Mouse (Mus musculus): ENCODE data around the gene Ubqln4.

Gene Ubqln4

DNA sequence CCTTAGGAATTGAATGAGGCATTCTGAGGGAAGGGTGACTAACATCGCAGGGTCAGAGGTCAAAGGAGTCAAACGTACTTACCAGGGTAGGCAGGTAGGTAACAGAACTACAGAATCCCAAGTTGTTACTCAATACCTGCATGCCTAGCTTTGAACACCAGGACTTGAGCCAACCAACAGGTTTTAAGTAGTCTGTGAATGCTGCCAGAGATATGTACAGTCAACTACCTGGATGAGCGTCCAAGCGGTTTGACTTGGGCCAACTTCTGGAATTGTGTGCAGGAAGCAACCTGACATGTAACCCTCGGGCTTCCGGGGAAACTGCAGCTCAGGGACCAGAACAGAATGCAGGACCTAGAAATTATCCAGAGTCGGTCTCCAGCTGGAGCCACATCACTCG is 30.5 kb upstream of the Ubqln4 start:
- intact Hi-C loops (cut with DNase I), result no loop called here

DNA sequence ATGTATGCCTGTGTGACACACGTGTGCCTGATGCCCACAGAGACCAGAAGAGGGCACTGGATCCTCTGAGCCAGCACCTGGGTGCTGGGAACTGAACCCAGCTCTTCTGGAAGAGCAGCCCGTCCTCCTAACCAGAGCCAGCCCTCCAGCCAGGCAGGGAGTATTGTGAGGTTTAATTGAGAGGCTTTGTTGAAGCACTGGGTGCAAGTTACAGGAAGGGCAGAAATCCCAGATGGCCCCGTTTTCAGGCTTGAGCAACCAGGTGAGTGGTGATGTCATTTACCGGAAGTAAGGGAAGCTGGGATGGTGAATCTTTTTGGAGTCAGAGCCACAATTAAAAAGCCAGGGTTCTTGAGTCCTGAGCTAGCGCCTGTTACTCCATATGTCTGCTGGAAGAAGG is 28.5 kb upstream of the Ubqln4 start:
- intact Hi-C loops (cut with DNase I), result loop anchor here (5.0 kb wide), 1 partner anchor 118 kb away; no protein-coding TSS in a partner anchor

DNA sequence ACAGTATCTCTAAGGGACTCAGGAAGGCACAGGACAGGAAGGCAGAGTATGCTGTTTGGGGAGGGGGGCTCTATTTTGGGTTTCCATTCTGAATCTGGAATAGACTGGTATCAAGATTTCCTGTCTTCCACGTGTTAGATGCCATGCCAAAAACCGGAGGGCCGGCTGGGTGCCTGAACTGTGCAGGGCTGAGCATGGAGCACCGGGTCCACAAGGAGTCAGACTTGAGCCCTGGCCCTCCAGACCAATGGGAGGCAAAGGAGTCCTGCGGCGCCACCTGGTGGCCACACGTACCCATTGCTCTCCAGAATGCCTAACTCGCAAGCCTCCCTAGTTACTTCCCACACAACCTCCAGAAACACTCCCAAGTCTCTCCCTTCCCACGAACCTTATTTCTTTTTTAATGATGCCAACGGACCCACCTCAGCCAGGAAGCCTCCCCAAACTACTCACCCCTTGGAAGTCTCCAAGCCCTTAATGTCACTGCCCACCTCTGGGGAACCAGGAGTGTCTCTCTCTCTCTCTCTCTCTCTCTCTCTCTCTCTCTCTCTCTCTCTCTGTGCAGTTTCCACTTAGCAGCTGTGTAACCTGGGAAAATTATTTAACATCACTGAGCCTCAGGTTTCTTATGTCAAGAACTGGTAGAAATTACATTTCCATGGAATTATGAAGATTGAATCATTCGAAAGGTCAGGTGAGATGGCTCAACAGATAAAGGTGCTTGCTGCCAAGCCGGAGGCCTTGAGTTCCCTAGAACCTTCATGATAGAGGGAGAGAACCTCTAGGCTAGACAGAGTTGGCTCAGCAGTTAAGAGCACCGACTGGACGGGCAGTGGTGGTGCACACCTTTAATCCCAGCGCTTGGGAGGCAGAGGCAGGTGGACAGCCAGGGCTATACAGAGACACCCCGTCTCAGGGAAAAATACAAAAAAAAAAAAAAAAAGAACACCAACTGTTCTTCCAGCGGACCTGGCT is 27.1 kb upstream of the Ubqln4 start:
- intact Hi-C loops (cut with DNase I), result loop anchor here (5.0 kb wide), 1 partner anchor 119 kb away; no protein-coding TSS in a partner anchor

DNA sequence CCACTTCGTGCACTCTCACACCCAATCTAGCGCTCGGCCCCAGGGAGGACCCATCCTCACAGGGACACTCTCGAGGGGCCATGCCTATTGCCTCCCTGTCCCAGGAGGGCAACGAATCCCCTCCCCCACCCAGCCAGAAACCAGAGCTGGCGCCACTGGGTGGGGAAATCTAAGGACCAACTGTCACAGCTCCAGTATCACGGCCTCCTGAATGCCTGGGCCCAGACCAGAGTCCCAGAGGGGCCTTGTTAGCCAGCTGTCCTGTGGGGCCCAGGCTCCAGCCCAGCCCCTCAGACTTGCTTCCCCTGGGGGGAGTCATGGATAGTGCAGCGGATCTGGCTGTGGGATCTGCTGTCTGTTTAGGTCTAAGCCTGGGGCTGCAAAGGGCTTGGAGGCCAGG is 26.0 kb upstream of the Ubqln4 start:
- intact Hi-C loops (cut with DNase I), result loop anchor here (5.0 kb wide), 1 partner anchor 120 kb away; no protein-coding TSS in a partner anchor

DNA sequence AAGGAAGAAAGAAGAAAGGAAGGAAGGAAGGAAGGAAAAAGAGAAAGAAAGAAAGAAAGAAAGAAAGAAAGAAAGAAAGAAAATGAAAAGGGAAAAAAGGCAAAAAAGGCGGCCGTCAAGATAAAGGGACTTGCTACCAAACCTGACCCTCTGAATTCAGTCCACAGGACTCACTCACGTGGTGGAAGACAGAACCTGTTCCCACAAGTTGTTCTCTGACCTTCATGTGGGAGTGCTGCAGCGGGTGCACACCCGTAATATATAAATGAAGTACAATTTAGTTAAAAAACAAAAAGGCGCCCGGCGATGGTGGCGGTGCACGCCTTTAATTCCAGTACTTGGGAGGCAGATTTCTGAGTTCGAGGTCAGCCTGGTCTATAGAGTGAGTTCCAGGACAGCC is 24.9 kb upstream of the Ubqln4 start:
- intact Hi-C loops (cut with DNase I), result loop anchor here (5.0 kb wide), 1 partner anchor 121 kb away; no protein-coding TSS in a partner anchor

DNA sequence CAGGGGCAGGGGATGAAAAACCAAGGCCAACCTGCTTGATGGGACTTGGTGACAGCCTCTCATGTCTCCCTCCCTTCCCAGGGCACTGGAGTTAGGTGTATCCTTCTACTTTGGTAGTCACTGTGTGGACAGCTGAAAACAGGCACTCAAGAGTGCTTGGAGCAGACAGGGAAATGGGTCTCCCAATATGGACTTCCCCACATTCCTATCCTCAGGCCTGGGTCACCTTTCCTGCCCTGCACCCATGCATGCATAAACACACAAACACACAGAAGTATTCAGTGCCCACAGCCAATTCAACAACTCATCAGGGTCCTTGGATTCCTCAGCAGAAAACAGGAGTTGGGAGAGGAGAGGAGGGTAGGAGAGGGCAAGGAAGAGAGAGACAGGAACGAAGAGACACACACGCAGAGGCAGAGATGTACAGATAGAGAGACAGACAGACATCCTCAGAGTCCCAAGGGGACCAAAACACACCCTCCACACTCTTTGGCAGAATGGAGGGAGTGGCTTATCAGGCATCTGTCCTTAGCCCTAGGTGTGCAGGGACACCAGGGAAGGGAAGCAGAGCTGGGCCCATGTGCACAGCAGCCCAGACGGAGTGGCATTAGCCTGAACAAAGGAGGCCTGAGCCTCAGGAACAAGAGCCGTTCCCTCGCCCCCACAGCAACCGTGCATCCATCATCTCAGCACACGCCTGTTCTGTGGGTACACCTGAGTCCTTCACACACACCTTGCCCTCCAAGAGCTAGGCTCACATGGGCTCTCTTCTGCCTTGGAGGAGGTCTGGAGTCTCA is 24.2 kb upstream of the Ubqln4 start:
- intact Hi-C loops (cut with DNase I), result loop anchor here (5.0 kb wide), 1 partner anchor 122 kb away; no protein-coding TSS in a partner anchor

DNA sequence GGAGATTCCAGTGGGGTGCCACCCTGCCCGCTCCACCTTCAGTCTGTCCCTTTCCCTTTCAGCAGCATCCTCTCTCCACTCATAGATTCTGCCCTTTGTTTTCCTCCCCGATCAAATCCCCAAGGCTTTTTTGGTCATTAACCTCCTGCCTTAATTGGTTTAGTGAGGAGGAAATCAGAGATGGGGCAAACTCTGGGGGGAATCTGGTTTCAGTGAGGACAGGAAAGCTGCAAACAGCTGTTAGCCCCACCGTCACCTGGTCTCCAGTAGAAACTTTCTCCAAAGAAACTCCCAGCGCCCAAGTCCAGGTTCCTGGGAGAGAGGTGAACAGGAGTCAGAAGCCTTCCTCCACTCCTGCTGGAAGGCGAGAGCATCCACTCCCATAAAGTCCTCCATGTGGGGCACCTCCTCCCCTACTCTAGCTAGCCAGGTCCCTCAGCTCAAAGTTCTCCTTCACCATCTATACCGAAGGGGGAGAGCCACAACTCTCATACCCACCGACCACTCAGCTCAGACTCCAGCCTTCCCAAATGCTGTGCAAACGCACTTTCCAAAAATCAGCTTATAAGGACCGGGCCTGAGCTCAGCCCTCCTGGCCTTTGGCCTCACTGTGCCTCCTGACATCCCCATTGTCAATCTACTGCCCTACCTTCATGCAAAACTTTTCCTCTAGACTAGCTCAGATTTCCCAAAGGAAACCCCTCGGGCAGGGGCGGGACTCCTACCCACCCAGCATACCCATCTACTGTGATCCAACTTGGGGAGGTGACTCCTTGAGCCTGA is 23.3 kb upstream of the Ubqln4 start:
- intact Hi-C loops (cut with DNase I), result no loop called here

DNA sequence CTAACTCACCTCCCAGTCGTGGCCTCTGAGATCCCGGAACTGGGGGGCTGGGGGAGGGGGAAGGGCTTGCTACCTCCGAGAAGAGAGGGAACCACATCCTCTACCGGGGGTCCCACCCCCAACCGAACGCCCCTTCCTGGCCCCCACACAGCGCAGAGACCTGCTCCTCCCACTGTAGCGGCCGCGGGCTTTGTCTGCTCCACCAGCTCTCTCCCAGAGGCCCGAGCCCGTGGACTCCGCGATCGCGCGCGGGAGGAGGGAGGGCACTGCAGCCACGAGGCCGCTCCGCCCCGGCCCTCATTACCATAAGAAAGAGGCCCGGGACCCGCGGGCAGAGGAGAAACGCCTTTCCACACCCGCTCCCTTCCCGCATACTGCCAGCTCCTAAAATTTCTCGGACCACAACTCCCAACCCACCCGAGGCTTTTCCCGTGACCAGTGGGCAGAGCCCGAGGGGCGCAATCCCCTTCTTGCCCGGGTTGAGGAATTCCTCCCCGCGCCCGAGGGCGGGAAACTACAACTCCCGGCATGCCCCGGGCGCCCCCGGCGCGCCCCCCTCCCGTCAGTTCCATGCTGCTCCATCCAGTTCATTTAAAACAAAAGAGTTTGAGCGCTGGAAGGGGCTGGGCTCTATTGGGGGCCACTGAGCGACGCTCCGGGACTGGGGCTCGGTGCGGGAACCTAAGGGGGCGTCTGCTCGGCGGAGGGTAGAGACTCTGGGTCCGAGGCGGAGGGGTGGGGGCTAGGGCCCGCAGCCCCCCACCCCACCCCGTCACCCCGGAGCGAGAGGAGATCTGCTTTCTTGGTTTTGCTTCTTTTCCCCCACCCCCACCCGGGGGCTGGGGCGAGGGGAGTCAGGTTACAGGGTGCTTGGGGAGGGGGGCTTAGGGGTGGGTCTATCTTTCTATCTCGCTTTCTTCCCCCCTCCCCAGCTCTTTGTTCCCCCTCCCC is 21.9 kb upstream of the Ubqln4 start:
- intact Hi-C loops (cut with DNase I), result no loop called here

DNA sequence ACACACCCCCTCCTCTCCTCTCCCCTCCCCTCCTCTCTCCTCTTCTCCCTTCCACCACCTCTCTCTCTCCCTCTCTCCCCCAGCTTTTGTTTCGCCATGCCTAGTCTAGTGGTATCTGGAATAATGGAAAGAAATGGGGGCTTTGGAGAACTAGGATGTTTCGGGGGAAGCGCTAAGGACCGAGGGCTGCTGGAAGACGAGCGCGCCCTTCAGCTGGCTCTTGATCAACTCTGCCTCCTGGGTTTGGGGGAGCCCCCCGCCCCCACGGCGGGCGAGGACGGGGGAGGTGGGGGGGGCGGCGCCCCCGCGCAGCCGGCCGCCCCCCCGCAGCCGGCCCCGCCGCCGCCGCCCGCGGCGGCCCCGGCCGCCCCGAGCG is 21.3 kb upstream of the Ubqln4 start, which contains the start of gene Mex3a:
Mex3a (plus strand) TSS at position 97 of the 376 bp plus-strand sequence.
- intact Hi-C loops (cut with DNase I), result no loop called here

DNA sequence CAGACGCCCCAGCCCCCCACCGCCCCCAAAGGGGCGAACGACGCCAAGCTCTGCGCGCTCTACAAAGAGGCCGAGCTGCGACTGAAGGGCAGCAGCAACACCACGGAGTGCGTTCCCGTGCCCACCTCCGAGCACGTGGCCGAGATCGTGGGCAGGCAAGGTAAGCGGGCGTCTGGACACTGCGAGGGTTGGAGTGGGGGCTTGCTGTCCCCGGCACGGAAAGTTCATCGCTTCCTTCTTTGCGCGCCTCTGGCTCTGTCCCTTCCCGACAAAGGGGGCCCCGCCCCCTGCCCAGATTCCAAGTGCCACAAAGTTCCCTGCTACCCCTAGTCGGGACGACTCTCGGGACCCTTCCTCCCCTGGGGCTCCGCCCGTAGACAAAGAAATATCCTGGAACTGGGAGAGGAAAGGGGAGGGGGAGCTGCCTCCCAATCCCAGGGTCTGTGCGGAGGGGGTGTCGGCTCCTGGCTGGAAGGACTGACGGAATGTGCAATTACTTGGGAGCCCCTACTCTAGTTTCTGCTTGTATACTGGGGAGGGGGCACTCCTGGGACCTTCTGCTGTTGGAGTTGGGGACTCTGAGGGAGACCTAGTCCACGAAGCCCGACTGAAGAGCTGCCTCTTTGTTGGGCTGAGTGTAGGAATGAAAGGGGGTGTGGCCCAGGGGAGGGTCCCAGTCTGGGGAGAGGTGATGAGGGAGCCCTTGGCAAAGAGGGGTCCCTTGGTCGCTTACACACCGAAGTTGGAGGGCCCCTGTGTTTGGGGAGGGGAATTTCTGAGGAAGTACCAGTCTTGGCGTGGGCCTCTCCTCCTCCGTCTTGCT is 20.7 kb upstream of the Ubqln4 start:
- intact Hi-C loops (cut with DNase I), result no loop called here

DNA sequence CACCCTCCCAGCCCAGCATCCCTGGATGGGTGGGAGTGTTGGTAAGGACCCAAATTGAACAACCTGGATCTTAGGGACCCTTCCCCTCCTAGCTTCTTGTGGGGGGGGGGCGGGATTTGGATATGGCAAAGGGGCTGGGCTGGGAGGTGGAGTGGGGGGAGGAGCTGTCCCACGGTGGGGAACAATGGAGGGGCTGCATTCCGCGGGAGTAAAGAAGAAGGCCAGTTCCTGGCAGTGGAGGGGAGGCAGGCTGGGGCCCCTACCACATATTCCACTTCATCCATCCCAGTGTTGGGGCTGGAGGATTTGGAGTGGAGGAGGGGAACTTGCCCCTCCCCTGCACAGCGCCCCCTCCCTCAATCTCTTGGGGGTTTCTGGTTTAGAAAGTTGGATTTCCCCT is 19.9 kb upstream of the Ubqln4 start:
- intact Hi-C loops (cut with DNase I), result no loop called here

DNA sequence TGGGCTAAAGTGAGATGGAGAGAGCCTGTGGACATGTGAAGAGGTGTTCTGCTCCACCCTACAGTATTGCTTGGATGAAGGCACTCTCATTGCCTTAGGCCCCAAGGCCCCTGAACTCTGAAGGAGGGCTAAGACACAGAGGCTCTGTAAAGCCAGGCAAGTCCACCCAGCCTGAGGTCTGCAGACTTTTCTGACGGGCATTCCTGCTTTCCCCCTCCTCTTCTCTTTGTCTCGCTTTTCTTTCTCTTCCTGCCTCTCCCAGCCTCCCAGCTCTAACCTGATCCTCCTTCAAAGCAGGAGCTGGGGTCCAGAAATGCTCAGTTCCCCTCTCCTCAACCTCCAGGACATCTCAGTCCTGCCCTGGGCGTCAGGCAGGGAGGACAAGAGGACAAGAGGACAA is 18.6 kb upstream of the Ubqln4 start:
- intact Hi-C loops (cut with DNase I), result no loop called here

DNA sequence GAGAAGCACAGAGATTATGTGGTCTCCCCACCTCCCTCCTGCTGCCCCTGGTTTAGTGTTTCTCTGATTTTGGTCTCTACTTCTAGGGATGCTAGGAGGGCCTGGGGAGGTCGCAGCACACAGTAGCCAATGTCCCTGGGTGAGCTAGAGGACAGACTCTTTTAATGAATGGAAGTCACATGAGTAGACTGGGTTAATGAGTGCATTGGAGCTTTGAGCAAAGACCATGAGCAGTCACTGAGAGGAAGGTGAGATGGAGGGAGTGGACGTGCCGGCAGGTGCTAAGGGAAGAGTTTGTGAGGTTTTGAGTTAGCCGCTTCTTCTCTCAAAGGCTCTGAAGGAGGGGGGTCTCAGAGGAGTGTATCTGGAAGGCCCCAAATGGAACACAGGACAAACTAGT is 18.0 kb upstream of the Ubqln4 start:
- intact Hi-C loops (cut with DNase I), result no loop called here

DNA sequence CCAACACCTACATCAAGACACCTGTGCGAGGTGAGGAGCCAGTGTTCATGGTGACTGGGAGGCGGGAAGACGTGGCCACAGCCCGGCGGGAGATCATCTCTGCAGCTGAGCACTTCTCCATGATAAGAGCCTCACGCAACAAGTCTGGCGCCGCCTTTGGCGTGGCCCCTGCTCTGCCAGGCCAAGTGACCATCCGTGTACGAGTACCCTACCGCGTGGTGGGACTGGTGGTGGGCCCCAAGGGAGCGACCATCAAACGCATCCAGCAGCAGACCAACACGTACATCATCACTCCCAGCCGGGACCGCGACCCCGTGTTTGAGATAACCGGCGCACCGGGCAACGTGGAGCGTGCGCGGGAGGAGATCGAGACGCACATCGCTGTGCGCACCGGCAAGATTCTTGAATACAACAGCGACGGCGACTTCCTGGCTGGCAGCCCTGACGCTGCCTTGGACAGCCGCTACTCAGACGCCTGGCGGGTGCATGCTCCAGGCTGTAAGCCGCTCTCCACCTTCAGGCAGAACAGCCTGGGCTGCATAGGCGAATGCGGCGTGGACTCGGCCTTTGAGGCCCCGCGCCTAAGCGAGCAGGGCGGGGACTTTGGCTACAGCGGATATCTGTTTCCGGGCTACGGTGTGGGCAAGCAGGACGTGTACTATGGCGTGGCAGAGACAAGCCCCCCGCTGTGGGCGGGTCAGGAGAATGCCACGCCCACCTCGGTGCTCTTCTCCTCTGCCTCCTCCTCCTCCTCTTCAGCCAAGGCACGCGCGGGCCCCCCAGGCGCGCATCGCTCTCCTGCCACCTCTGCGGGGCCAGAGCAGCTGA is 17.2 kb upstream of the Ubqln4 start:
- intact Hi-C loops (cut with DNase I), result no loop called here

DNA sequence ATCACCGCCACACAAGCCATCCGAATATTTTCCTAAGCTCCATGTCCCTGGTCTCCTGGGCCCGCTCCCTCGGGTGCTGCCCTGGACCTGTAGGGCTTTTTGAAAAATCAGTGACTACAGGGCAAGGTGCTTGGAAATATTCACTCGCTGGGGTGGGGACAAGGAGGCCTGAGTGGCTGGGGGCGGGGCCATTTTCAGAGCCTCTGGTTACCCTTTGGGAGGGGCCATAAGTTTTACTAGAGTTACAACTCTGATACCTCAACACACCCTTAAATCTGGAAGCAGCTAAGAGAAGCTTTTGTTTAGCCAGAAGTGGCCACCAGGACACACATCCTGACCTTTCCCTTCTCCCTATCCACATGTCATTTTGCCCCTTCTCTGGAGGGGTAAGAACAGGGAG is 16.4 kb upstream of the Ubqln4 start:
- intact Hi-C loops (cut with DNase I), result no loop called here

DNA sequence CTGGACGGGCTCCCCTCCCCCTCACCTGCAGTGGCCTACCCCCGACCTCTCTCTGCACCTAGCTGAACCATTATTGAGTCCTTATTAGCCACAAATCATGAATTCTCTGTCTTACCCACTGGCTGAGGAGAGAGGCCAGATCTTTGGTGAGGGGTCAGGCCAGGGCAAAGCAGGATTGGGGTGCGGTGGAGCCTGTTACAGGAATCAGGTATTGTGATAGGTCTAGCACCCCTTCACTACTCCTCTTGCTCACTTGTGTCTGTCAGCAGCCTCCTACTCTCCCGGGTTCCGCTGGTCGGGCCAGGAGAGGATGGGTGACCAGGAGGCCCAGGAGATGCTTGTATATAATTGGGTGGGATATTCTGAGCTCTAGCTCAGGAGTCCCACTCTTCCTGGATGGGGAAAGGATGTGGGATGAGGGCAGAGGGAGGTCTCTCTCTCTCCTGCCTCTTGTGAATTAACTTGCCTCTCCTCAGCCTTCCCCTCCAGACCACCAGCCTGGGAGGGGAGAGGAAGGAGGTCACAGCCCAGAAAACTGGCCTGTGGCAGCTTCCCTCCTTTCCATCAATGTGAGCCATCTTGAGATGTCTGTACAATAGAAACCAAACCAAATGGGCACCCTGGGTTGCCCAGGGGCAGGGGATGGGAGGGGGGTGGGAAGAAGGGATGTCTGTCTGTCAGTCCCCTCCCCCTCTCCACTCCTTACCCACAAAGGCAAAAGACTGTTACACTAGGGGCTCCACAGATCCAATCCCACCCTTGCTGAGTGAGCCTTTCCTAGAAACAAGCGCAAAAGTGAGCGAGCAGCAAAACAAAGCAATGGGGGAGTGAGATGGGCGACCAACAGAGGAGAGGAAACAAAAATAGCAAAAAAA is 15.1 kb upstream of the Ubqln4 start:
- intact Hi-C loops (cut with DNase I), result no loop called here

DNA sequence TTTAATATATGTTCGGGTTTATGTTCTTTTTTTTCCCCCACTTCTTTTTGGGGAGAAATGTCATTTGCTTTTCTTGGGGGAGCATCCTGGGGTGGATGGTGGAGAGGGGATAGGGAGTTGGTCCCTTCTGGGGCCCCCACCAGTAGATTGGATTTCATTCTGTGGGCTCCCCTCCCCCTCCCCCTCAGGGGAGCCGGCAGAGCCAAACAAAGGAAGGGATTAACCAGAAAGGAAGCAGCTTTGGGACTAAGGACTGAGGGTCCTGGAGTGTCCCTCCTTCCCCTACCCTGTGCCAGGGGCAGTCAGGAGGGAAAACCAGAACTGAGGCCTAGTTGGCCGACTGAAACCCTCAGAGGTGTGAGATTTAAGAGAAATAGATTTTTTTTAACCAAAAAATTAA is 14.2 kb upstream of the Ubqln4 start:
- intact Hi-C loops (cut with DNase I), result no loop called here

All from adrenal gland (tissue).